Mouse (Mus musculus) testis, adult 2 months (tissue): ENCODE data around the gene Plekhj1.

Source experiments
- CTCF ChIP-seq: fragments of 200-500 bp; IDR thresholded peaks from 2 replicates; pipeline ENCODE4 v1.5.1; 2012; ENCODE audit warnings: low read depth, mild to moderate bottlenecking, inconsistent platforms, low read length, moderate library complexity; ENCODE audit not compliant: control insufficient read depth, insufficient read depth, insufficient replicate concordance
- POLR2A ChIP-seq: fragments of 200-500 bp; IDR thresholded peaks from 2 replicates; pipeline ENCODE4 v1.6.1; 2012; ENCODE audit warnings: low read depth, mild to moderate bottlenecking, inconsistent platforms, low read length, moderate library complexity; ENCODE audit not compliant: control insufficient read depth

DNA sequence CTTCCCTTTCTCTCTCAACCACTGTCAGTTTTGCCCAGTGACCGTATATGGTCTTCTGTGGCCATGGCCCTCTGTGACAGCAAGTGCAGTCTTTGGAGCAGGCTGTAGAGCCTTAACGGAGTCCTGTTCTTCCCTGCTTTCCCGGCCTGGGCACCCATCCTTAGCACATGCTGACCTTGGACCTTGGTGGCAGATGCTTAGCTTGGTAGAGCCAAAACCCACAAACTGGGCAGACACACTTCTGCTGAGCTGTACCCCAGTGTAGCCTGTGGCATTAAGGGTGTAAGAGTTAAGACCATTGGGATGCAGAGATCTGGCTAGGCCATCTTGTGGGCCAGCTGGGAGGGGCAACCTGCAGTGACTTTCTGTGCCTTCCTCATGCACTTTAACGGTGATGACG is 24.6 kb downstream of the Plekhj1 start:
- TF ChIP-seq CTCF (no peak), POLR2A (no peak)
